Mouse (Mus musculus) MEL (cell line): ENCODE results near the gene Efna3.

ENCODE experiments used
- CTCF ChIP-seq, 3 experiments: IDR thresholded peaks in 2 of 3; conservative IDR thresholded peaks in 1 of 3; 2 replicates each; pipeline ENCODE4 v1.5.1; 2011 to 2012; ENCODE audit warnings: low read length in 3 of 3, low read depth in 2 of 3, mild to moderate bottlenecking in 2 of 3, improper control_type of control experiment in 1 of 3, inconsistent platforms in 1 of 3, mixed read lengths in 1 of 3, moderate library complexity in 1 of 3; ENCODE audit not compliant: control insufficient read depth in 1 of 3, insufficient read depth in 1 of 3, poor library complexity in 1 of 3, severe bottlenecking in 1 of 3
- EP300 ChIP-seq, 2 experiments: IDR thresholded peaks; 2 replicates each; pipeline ENCODE4 v1.6.1; 2011; ENCODE audit warnings: improper control_type of control experiment in 2 of 2, low read length in 2 of 2, low read depth in 1 of 2, mild to moderate bottlenecking in 1 of 2
- JUND ChIP-seq: IDR thresholded peaks from 2 replicates; pipeline ENCODE4 v1.6.1; 2011; ENCODE audit warnings: low read depth, mild to moderate bottlenecking, improper control_type of control experiment, low read length
- MAX ChIP-seq: IDR thresholded peaks from 2 replicates; pipeline ENCODE4 v1.6.1; 2011; ENCODE audit warnings: low read length, improper control_type of control experiment
- MAZ ChIP-seq: IDR thresholded peaks from 2 replicates; pipeline ENCODE4 v1.6.1; 2012; ENCODE audit warnings: low read depth, mild to moderate bottlenecking, inconsistent platforms, low read length, improper control_type of control experiment
- MYC ChIP-seq: IDR thresholded peaks from 2 replicates; pipeline ENCODE4 v1.6.1; 2011; ENCODE audit warnings: low read depth, mild to moderate bottlenecking, low read length, improper control_type of control experiment, moderate library complexity
- POLR2A ChIP-seq, 2 experiments: IDR thresholded peaks; 2 replicates each; pipeline ENCODE4 v1.6.1; 2011 to 2012; ENCODE audit warnings: low read length in 2 of 2, mild to moderate bottlenecking in 2 of 2, control low read depth in 1 of 2, improper control_type of control experiment in 1 of 2, low read depth in 1 of 2, moderate library complexity in 1 of 2; ENCODE audit not compliant: control insufficient read depth in 1 of 2, insufficient read depth in 1 of 2, poor library complexity in 1 of 2
- POLR2AphosphoS2 ChIP-seq: IDR thresholded peaks from 2 replicates; pipeline ENCODE4 v1.6.1; 2011; ENCODE audit warnings: low read length, improper control_type of control experiment
- SMC3 ChIP-seq: IDR thresholded peaks from 2 replicates; pipeline ENCODE4 v1.6.1; 2011; ENCODE audit warnings: low read depth, low read length, improper control_type of control experiment
- TBP ChIP-seq: IDR thresholded peaks from 2 replicates; pipeline ENCODE4 v1.8.0; 2011; ENCODE audit warnings: low read depth, low read length, improper control_type of control experiment
- USF1 ChIP-seq: IDR thresholded peaks from 2 replicates; pipeline ENCODE4 v1.6.1; 2014; ENCODE audit warnings: low read depth, mild to moderate bottlenecking, inconsistent platforms, low read length, improper control_type of control experiment, moderate library complexity
- USF2 ChIP-seq, 2 experiments: IDR thresholded peaks; 2 replicates each; pipeline ENCODE4 v1.6.1; 2011 to 2012; ENCODE audit warnings: improper control_type of control experiment in 2 of 2, low read length in 2 of 2, borderline replicate concordance in 1 of 2, inconsistent platforms in 1 of 2, low read depth in 1 of 2, mild to moderate bottlenecking in 1 of 2; ENCODE audit not compliant: insufficient read depth in 1 of 2
- ZKSCAN1 ChIP-seq: IDR thresholded peaks from 2 replicates; pipeline ENCODE4 v1.6.1; 2012; ENCODE audit warnings: low read depth, mild to moderate bottlenecking, inconsistent platforms, low read length, improper control_type of control experiment, moderate library complexity
- ZNF384 ChIP-seq: IDR thresholded peaks from 2 replicates; pipeline ENCODE4 v1.6.1; 2012; ENCODE audit warnings: low read depth, mild to moderate bottlenecking, inconsistent platforms, low read length, improper control_type of control experiment

DNA sequence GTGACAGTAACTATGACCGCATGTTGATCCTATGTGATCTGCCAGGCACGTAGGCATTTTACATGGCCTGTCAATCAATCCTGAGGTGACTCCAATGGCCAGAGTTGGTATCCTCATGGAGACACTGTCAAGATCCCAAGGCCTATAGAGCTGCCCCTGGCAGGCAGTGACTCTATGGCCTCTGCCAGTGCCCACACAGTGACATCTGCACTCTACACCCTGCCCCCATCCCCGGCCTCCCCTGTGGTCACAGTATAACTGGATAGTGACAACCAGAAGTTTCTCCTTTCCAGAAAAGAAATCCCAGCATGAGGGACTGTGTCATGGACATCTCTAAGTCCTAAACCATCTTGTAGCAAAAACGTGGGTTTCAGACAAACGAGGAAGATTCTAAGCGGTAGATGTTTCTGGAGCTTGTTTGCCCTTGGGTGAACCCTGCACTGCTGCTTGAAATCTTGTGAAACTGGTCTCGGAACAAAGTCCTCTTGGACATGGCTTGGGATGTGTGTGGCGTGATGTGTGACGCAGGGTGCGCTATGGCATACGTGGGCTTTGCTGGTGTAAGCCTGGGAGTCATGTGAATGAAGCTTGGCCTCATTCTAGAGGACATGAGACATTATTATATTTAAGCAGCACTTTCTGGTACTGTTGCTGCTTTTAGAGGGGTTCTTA is 29.4 kb downstream of the Efna3 start:
- no peak for TF ChIP-seq CTCF (IDR thresholded peaks at IDR 0.05 in 2 of 3, conservative IDR thresholded peaks at IDR 0.05 in 1 of 3; ENCODE audit: control insufficient read depth in 1 of 3, insufficient read depth in 1 of 3, low read depth in 2 of 3, low read length in 3 of 3, poor library complexity in 1 of 3, severe bottlenecking in 1 of 3)
- TF ChIP-seq ZKSCAN1 = no peak
- TF ChIP-seq MAZ = no peak
- no peak for TF ChIP-seq USF1
- no peak for TF ChIP-seq SMC3
- no peak for TF ChIP-seq POLR2AphosphoS2
- TF ChIP-seq TBP = no peak
- no peak for TF ChIP-seq EP300 (IDR thresholded peaks at IDR 0.05; ENCODE audit: low read depth in 1 of 2, low read length in 2 of 2)
- TF ChIP-seq POLR2A (IDR thresholded peaks at IDR 0.05; ENCODE audit: control insufficient read depth in 1 of 2, insufficient read depth in 1 of 2, low read depth in 1 of 2, low read length in 2 of 2, poor library complexity in 1 of 2) = no peak
- TF ChIP-seq MAX = no peak
- no peak for TF ChIP-seq ZNF384
- TF ChIP-seq MYC = no peak
- no peak for TF ChIP-seq USF2 (IDR thresholded peaks at IDR 0.05; ENCODE audit: borderline replicate concordance in 1 of 2, insufficient read depth in 1 of 2, low read depth in 1 of 2, low read length in 2 of 2)
- no peak for TF ChIP-seq JUND
